Mouse (Mus musculus) splenic B cell, adult 2 months (primary cell): ENCODE measurements around the gene P2rx3.

ENCODE experiments used
- DNase-seq: peaks from one replicate; pipeline ENCODE4 v3.0.0-alpha.2; 2011; ENCODE audit warnings: low read depth, low spot score
- H3K27me3 ChIP-seq: 2 replicates; pipeline ENCODE4 v1.6.1; 2012; ENCODE audit warnings: mild to moderate bottlenecking, low read length, moderate library complexity, mixed read lengths; ENCODE audit not compliant: control insufficient read depth, poor library complexity, insufficient read depth, severe bottlenecking
- H3K36me3 ChIP-seq: 2 replicates; pipeline ENCODE4 v1.6.1; 2012; ENCODE audit warnings: mild to moderate bottlenecking, low read length, moderate library complexity, mixed read lengths; ENCODE audit not compliant: control insufficient read depth, poor library complexity, insufficient read depth, severe bottlenecking

The P2rx3 gene

DNA sequence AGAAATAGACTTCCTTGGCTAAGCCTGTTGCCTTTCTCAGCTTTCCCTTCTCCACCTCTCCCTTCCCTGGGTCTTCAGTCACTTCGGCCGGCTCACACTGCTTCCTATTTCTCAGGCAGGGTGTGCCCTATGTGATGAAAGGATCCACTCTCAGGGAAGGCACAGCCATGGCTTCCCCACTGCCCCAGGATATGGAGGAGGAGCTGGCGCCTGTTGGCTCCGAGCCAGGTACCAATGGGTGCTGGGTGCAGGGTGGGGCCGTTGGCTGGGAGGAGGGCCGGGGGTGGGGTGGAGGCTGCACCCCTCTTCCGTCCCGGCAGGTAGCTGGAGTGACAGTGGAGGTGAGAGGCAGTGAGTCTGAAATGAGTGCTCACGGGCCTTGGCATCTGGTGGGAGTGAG lies 13.5 kb upstream of the P2rx3 start:
- H3K36me3 ChIP-seq: no peaks in the 10 kb centered on the region; the same call in 1 of the 2 replicates
- H3K27me3 ChIP-seq: no peaks in the 10 kb centered on the region
- DNase-seq: no peak

DNA sequence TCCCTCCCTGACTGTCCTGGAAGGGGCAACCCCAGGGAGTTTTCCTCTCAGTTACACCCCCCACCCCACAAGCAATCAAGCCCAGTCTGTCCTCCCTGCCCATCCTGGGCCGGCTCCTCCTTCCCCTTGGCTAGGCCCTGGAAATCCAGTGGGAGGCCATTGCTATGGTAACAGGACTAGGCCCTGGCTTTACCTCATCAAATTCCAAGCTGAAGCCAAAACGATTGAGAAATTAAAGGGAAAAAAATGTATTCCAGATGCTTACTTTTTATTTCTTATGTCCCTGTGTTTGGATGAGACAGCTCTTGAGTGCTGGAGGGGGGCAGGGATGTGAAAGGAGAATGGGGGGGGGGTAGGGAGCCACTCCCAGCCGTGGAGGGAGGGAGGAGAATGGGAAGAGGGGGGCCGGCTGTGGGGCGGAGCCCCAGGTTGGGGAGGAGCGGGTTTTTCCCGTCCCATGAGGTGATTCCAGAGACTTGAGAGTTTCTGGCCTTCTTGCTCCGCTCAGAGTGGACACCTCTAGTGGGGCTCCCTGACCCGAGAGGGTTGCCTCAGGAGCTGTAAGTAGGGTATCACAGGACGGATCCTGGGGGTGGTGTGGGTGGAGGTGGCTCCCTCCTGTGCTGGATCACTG lies 12.9 kb upstream of the P2rx3 start:
- DNase-seq: no peak
- H3K36me3 ChIP-seq: no peaks in the 10 kb centered on the region; the same call in 1 of the 2 replicates
- no peaks in the 10 kb centered on the region for H3K27me3 ChIP-seq

DNA sequence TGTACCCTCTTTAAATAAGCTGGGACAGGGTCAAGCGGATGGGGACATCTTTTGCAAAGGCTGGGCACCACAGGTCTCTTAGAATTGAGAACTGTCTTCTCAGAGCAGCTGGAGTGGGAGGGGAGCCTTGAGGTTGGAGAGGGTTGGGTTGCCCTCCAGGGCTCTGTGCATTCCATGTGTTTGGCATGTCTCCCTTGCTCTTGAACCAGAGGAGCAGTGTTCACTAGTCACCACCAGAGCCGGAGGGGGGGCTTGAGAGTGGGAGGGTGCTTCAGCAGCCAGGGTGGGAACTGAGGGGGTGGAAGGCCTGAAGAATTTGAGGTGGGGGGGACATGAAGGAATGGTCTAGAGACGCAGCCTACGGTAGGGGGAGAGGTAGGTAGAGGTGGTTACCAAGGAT lies 12.0 kb upstream of the P2rx3 start:
- H3K36me3 ChIP-seq: no peaks in the 10 kb centered on the region; the same call in 1 of the 2 replicates
- H3K27me3 ChIP-seq: no peaks in the 10 kb centered on the region
- no peak for DNase-seq

DNA sequence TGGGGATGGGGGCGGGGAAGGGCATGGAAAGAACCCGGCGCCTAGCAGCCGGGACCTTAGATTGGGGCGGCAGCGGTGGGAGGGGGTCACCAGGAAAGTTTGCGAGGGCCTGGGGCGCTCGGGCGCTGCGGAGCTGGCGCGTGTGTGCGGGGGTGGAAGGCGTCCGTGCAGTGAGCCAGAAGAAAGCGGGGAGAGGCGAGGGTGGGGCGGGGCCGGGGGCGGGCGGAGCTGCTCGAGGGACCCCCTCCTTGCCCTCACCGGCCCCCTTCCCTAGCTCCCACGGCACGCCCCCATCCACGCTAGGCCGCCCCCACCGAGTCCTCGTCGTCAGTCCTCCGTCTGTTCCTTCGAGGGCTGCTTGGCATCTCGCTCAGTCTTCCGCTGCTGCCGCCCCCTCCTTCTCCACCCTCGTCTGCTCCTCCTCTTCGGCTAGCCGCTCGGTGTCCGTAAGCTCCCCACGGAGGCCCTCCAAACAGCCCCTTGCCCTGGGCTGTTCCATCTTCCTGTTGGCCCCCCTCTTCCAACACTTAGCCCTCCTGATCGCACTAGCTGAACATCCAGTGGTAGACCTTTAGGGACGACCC lies 11.0 kb upstream of the P2rx3 start:
- Histone ChIP-seq H3K36me3 (no peaks in the 10 kb centered on the region; the same call in 1 of the 2 replicates), H3K27me3 (no peaks in the 10 kb centered on the region)
- no peak for DNase-seq

DNA sequence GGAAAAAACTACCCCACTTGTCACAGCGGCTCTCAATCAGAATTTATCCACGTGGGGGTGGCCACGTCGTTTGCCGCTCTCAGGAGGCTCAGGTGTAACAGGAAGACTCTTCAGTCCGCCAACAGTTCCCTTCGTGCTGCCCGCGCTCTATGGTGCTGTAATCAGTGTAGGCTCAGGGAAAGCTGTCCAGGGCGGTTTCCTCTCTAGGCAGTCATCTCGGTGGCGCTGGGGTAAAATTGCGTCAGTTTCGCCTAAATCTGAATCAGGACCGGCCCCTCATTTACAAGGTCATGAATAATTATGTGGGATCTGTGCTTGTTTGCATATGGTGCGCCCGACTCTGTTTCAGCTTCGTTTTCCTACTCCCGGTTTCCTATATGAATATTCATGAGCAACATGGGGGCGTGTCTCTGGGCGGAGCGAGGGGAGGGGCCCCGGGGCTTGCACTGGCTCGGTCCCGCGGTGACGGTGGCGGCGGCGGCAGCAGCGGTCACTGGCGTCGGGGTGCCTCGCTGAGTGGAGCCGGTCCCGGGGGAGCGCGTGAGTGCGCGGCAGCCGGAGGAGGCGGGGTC lies 10.4 kb upstream of the P2rx3 start, which contains the start of gene Tnks1bp1:
Gene Tnks1bp1, plus strand, starts transcription at position 427 of the 572 bp plus-strand sequence.
- peak; percentile 97 for DNase-seq
- no peaks in the 10 kb centered on the region; the same call in 1 of the 2 replicates for H3K36me3 ChIP-seq
- no peaks in the 10 kb centered on the region for H3K27me3 ChIP-seq

DNA sequence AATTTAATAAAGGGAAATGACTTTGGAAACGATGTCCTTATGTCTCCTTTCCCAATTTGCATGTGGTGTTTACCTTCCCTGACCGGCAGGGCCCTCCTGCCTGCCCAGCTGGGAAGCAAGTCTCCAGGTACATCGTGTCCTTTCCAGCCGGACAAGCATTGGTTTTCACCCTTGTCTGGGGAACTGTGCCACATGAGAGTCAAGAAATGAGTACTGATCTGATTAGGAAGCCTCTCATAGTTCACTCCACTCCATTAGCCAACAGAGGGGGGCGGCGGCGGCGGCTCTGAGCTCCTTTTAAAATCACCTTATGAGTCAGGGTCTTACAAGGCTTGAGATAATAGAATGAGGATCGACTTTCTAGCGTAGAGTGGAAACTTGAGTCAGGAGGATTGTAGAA lies 9.8 kb upstream of the P2rx3 start:
- Histone ChIP-seq H3K27me3 (no peaks in the 10 kb centered on the region), H3K36me3 (no peaks in the 10 kb centered on the region; the same call in 1 of the 2 replicates)
- no peak for DNase-seq

DNA sequence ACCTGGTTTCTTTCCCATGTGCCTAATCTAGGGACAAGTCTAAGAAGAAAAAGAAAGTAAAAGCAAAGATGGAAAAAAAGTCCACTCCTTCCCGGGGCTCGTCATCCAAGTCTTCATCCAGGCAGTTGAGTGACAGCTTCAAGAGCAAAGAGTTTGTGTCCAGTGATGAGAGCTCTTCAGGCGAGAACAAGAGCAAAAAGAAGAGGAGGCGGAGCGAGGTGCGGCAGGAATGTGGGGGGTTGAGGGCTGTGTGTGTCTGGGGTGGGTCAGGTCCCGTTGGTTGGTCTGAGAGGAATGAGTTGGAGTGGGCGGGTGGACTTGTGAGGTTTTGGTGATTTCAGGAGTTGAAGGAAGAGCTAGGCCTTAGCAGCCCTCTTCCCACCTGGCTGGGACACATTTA lies 9.0 kb upstream of the P2rx3 start:
- H3K27me3 ChIP-seq: no peaks in the 10 kb centered on the region
- peaks cover under 1% of the 10 kb centered on the region; the same call in 1 of the 2 replicates for H3K36me3 ChIP-seq
- DNase-seq: no peak

DNA sequence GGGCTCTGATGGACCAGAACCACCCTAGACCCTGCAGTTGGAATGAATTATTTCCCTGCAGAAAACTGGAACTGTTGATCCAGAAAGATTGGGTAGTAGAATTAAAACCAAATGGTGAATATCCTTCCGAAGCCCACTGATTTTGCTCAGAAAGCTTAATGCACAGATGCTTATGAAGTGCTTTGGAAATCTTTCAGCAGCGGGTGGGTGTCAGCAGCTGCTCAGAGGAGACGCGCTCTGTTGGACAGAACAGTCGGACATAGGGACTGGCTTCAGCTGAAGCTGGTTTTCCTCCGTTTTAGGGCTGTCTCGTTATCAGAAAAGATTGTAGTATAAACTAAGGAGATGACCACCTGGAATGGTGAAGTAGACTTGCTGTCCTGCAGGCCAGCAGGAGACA lies 6.4 kb upstream of the P2rx3 start:
- Histone ChIP-seq H3K36me3 (peaks cover 9% of the 10 kb centered on the region), H3K27me3 (no peaks in the 10 kb centered on the region)
- DNase-seq: peak; percentile 41

DNA sequence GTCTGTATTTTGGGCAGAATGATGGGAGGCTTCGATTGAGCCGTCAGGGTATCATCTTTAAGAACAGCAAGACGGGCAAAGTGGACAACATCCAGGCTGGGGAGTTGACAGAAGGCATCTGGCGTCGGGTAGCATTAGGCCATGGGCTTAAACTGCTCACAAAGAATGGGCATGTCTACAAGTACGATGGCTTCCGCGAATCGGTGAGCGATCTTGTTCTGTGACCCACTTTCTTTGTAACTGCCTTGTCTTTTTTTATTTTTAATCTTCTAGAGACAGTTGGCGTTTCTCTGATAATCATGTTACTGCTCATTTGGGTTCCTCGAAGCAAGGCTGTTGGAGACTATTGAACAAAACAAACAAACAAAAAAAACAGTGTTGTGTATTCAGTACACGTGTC lies 1.1 kb upstream of the P2rx3 start:
- peaks cover 9% of the 10 kb centered on the region for H3K36me3 ChIP-seq
- no peak for DNase-seq
- H3K27me3 ChIP-seq: no peaks in the 10 kb centered on the region

DNA sequence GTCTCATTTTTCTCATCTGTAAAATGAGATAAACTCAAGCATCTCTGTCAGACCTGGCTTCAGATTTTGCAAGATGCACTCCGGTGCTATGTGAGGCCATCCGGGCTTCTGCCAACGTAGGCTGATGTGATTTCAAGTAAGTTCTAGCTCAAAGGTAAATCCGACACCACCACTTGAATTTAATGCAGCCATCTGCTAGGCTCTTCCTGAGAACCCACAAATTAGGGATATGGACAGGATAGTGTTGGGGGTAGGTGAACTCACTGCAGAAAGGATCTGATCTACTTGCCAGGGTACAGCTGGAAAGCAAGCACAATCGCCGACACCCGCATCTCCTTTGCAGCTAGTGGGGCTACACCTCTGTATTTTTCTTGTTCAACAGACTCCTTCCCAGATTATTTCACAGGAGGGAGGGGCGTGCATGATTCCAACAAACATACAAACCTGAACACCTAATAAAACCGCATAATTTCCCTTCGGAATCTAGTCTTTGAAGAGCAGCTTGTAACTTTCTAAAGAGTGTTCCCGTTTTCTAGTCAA lies 685 bp downstream of the P2rx3 start:
- Histone ChIP-seq H3K36me3 (peaks cover 9% of the 10 kb centered on the region), H3K27me3 (no peaks in the 10 kb centered on the region)
- no peak for DNase-seq

DNA sequence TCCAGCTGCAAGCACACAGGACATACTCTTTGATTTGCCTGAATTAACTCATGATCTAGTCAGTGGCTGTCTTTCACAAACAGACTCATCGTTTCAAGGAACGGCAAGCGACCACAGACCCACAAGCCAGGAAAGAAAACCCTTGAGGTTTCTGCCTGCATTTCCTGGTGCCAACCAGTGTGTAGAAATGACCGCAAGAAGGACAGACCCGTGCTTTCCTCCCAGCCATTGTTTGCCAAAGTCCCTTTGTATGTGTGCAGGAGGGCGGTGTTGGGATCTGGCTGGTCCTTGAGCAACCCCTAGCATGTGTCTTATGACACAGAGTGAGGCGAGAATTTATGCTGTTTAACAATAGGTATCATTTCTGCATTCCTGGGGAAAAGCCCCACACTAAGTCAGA lies 3.1 kb downstream of the P2rx3 start:
- peak; percentile 25 for DNase-seq
- H3K36me3 ChIP-seq: no peaks in the 10 kb centered on the region
- no peaks in the 10 kb centered on the region for H3K27me3 ChIP-seq

DNA sequence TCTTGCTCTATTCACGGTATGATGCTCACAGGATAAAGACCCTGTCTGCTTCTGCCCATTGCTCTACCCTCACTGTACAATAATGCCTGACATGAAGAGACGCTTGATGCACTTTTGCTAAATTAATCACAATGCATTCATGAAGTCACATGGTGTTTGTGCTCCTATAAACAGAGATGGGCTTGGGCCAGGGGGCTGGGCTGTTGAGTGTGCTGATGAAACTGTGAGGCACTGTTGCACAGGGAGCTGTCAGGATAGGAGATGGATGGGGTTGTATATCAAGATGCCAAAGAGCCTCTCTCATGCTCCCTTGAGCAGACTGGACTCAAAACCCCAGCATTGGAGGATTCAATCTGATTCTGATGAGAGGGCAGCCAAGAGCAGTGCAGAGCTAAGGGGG lies 4.1 kb downstream of the P2rx3 start:
- DNase-seq: no peak
- H3K36me3 ChIP-seq: no peaks in the 10 kb centered on the region
- H3K27me3 ChIP-seq: no peaks in the 10 kb centered on the region

DNA sequence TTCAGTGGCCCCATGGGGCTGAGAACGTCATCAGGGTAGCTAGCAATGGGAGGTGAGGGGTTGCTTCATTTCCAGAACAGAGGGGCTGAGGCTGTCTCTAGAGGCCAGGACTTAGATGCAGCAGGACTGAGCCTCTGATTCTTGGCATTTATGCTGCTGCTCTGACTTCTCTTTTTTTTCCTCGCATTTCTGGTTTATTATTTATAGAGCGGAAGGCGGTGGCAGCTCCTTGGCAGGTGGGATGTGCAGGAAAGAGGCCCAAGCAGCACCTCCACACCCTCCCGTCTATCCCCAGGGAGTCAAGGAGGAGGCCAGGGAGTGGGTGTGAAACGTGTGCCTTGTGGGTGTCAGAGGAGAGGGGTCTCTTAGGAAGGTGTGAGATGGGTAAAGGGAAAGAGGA lies 6.3 kb downstream of the P2rx3 start:
- no peaks in the 10 kb centered on the region for H3K27me3 ChIP-seq
- no peak for DNase-seq
- no peaks in the 10 kb centered on the region for H3K36me3 ChIP-seq

DNA sequence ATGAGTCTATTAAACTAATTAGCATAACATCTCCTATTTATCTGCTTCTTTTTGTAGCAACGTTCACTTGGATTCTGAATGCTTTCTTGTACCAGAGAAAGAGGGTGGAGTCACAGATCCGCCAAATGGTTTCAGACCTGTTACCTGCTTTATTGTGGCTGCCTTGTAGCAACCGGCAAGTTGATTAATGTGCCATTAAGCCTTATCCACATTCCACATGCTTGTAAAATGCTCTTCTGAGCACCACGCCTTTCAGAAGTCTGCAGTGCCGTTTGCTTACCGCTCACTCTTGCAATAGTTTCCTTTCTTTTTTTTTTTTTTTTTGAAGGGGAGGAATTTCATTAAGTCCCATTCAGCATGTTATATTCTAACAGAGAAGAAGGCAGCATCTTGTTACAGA lies 7.4 kb downstream of the P2rx3 start:
- no peaks in the 10 kb centered on the region for H3K36me3 ChIP-seq
- H3K27me3 ChIP-seq: no peaks in the 10 kb centered on the region
- no peak for DNase-seq

DNA sequence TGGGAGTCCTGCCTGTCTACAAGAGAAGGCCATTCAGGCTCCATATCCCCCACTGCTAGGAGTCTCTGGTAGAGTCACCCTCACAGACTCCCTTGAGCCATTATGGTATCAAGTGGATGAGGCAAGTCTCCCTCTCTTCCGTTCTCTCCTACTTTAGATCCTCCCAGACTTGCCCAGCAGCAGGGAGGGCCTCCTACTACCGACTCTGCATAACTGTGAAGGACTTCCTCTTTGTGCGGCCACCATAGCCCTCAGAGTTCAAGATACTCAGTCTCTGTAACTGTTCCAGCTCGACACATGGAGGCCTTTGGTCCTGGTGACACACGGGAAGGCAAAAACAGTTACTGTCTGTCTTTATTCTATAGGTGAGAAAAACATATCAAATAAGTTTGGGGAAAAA lies 10.0 kb downstream of the P2rx3 start:
- Histone ChIP-seq H3K36me3 (no peaks in the 10 kb centered on the region), H3K27me3 (no peaks in the 10 kb centered on the region)
- DNase-seq: peak; percentile 56
